Mouse (Mus musculus): Measurements from ENCODE around the gene Atg13.

The Atg13 gene

GRCm38 (mm10) chr2:91645811-91646210 lies 64.6 kb downstream of the Atg13 start:
- no peak for DNase-seq

- DNase-seq = no peak
These were observed 65.0 kb downstream of the Atg13 start for GRCm38 (mm10) chr2:91645354-91645753.

GRCm38 (mm10) chr2:91644021-91644420 lies 66.4 kb downstream of the Atg13 start:
- DNase-seq = no peak

DNA sequence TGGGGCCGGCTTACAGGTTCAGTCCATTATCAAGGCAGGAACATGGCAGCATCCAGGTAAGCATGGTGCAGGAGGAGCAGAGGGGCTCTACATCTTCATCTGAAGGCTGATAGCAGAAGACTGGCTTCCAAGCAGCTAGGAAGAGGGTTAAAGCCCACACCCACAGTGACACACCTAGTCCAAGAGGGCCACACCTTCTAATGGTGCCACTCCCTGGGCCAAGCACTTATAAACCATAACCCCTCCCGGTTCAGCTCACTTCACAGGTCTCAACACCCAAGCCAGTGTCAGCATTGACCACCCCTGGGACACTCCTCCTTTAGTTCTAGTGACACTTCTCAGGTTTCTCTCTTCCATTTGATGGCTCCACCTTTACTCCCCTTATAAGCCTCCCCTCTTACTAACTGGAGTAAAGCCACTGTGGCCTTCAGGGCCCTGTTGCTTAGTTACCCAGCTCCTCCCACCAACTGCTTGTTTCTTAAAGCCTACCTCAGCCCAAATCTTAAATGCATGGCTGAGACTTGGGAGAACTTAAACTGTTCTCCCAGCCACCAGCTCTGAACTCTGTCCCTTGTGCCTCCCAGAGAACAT lies 67.5 kb downstream of the Atg13 start:
- DNase-seq = no peak

- DNase-seq = no peak
These were observed 71.4 kb downstream of the Atg13 start for GRCm38 (mm10) chr2:91638931-91639330.

- DNase-seq = no peak
These were observed 73.5 kb downstream of the Atg13 start for GRCm38 (mm10) chr2:91636727-91637338.

- DNase-seq = no peak
These were observed 74.1 kb downstream of the Atg13 start, which contains the start of gene F2 for GRCm38 (mm10) chr2:91636229-91636628. Gene F2 (minus strand): TSS chr2:91636414.

GRCm38 (mm10) chr2:91635486-91635885 lies 74.9 kb downstream of the Atg13 start:
- no peak for DNase-seq

GRCm38 (mm10) chr2:91634841-91635240 lies 75.5 kb downstream of the Atg13 start:
- no peak for DNase-seq

- DNase-seq = no peak
These were observed 76.9 kb downstream of the Atg13 start for GRCm38 (mm10) chr2:91633334-91633977.

- DNase-seq = no peak
These were observed 78.1 kb downstream of the Atg13 start for GRCm38 (mm10) chr2:91632316-91632715.

- DNase-seq = no peak
These were observed 78.5 kb downstream of the Atg13 start for GRCm38 (mm10) chr2:91631826-91632225.

DNA sequence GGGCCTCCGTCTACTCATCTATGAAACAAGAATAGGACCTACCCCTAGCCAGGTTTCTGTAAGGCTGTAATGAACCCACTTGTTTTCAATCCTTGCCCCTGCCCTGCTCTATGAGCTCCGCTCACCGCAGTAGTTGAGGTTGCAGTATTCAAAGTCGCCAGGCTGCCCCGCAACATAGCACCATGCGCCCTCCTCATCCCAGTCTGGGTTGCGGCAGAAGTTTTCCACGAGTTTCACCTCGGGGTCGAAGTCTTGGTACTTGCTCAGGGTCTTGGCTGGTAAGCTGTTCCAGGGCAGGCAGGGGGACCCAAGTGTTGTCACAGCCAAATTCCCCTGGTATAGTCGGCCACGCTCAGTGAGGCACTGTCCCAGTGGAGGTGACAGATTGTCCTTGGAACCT lies 80.0 kb downstream of the Atg13 start:
- DNase-seq = no peak

DNA sequence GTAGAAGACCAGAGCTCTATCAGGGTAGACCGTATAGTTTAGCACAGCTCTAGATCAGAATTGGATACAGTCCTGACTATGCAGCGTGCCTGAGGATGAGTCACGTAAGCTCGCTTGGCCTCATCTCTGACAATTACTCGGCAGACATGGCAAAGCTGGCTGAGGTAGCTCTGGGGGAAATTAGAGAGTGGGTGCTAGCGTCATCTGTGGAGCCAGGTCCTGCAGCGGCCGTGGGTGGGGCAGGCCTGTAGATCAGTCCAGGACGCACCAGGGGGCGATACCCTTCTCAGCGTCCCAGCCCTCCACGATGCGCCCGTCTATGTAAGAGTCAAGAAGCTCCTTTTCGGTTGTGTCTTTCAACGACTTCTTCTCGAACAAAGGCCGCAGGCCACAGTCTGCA lies 80.7 kb downstream of the Atg13 start:
- DNase-seq = no peak

DNA sequence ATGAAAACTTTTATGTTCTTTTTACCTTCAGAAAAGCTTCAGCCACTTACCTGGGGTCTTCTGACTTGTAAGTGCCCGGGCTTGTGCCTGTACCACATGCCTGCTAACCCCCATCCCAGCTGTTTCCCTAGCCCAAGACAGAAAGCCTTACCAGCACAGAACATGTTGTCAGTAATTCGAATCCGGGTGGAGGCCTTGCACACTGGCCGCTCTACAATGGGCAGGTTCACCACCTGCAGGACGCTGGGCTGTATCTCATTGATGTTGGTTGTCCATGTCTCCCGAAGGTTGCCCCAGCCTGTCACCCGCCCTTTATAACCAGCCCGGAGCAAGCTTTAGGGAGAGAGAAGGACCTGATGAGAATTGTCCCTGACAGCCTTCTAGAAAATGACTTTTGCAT lies 82.2 kb downstream of the Atg13 start:
- no peak for DNase-seq

DNA sequence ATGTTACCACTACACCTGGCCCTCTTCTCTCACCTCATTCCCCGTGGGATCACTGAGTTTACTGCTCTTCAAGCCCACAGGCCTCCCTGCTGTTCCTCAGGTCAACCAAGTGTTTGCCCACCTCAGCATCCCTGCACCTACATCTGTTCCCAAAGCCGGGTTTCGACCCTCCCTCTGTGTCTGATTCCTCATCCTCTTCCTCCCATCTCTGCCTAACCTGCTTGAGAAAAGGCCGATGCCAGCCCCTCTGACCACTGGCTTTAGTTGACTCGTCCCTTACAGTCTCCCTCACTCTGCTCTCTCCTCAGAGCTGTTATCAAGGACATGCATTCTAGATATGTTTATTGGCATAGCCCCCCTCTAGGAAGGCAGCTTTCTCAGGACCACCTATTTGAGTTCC lies 82.9 kb downstream of the Atg13 start:
- no peak for DNase-seq

All from right cerebral cortex, postnatal 4 days (tissue).